Mouse (Mus musculus) layer of hippocampus, adult 9-11 months (tissue): ENCODE measurements around the gene Hmgcs2.

Experiments used
- DNase-seq: peaks from one replicate; pipeline ENCODE4 v3.0.0; 2022

Gene Hmgcs2

DNA sequence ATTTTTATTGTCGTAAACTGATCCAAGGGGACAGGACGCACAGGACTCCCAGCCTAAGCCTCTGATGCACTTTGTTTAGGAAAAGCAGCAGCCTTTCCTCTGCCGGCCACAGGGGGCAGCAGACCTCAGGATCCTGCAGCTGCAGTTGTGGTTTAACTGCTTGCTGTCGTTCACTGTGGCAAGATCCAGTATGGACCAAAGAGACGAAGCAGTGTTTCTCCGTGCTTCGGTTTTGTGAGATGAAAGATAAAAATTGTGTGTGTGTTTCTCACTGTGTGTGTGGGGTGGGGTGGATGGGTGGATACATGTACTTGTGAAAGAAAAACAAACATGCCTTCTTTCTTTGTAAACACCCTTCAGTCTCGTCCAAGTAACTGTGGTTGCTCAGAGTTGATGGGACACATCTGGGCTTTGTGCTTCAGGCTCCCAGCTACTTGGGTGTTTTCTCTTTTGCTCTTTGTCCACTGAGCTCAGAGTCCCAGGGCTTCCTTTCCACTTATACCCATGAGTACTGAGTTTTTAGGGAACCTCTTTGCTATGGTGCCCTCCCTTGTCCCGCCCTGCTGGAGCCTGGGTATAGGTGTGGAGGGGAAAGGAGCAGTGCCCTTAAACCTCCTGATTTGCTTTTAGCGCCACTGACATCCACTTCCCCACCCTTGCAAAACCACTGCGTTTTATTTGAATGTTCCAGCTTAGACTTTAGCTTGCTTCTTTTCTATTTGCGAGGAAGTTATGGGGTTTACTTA lies 871 bp downstream of the Hmgcs2 start:
- DNase-seq = peak; percentile 27

DNA sequence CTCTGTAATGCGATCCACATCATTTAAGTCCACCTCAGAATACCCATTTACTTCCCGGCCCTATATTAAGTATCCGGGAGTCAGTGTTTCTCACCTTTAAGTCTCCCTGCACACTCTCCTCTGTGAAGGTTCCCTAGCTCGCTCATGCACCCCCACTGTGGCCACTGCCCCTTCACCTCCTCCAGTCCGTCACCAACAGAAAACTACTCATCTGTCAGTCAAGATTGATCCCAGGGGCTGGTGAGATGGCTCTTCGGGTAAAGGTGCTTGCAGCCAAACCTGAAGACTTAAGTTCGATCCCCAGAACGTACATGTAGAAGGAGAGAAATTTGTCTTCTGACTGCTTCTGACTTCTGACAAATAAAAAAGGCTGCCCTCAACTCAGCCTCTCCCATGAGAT lies 2.2 kb downstream of the Hmgcs2 start:
- no peak for DNase-seq

DNA sequence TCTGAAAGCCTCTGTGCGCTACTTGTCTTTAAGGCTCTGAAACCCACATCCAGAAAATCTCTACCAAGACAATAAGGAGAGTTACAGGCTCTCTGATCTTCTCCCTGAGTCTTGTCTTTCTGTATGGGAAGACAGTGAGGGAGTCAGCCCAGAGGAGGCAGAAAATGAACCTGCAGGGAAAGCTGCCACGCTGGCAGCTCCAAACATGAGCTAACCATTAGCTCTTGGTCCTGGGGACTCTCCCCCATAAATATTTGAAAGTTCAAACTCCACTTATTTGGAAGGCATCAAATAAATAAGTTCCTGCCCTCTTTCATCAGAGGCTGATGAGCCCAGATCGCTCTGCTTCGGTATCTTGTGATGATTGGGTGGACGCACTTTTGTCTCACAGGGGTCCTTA lies 3.0 kb downstream of the Hmgcs2 start:
- DNase-seq = no peak

DNA sequence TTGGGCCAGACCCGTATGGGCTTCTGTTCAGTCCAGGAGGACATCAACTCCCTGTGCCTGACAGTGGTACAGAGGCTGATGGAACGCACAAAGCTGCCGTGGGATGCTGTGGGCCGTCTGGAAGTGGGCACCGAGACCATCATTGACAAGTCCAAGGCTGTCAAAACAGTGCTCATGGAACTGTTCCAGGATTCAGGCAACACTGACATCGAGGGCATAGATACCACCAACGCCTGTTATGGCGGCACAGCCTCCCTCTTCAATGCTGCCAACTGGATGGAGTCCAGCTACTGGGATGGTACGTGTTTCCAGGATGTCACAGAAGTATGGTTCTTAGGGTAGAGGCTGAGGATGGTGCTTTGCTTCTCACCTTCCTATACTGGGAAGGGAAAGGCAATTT lies 10.8 kb downstream of the Hmgcs2 start:
- no peak for DNase-seq

DNA sequence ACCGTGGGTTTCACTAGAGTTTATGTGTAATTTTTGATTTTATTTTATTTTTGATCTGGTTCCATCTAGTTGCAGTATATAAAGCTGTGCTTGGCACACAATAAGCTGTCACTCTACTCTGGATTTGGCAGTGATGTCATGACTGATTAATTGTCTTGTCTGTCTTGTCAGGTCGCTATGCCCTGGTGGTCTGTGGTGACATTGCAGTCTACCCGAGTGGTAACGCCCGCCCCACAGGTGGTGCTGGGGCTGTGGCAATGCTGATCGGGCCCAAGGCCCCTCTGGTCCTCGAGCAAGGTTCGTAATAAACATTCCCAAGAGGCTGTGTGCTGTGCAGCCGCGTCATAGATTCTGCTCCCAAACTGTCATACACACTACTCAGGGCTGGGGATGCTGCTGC lies 15.7 kb downstream of the Hmgcs2 start:
- DNase-seq = no peak

DNA sequence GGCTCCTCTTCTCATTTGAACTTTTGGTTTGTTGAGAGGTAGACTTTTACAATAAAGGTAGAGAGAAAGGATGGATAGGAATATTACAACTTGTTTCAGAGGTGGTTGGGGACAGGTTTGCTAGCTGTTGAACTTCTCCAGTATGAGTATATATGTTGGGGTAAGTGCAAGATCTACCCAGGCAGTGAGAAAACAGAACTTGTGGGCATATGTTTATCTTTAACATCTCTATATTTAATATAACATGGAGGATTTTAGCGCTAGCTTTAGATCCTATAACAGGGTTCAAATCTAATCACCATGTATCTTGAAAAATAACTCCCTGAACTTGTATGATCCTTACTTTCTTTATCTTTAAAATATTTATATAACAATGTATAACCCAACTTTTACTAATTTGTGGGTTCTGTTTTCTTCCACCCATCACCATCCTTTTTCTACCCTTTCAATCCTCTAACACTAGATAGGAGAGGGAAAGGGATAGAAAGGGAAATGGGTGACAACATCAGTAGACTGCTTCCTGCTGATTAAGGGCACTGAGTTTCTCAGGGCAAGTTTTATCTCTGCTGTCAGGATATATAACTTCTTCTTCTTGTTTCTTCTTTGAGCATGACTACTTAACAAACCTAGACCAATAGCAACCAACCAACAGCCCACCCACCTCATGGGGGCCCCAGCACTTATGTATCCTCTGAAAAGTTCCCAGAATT lies 19.3 kb downstream of the Hmgcs2 start:
- no peak for DNase-seq

DNA sequence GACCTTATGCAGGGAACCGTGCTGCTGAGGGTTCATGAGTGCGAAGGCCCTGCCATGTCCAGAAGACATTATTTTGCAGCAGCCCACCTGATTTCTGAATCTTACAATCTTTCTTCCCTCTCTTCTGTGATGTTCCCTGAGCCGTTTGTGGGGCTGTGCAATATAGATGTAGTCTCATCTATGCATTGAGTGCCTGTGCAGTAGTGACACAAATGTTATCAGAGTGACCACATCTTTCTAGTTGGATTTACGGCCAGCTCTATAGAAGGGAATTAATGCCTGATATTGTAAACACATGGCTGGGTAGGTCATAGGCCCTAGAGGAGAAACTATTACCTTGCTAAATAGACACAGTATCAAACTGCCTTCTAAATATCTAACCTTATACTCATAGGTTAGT lies 20.0 kb downstream of the Hmgcs2 start:
- no peak for DNase-seq

DNA sequence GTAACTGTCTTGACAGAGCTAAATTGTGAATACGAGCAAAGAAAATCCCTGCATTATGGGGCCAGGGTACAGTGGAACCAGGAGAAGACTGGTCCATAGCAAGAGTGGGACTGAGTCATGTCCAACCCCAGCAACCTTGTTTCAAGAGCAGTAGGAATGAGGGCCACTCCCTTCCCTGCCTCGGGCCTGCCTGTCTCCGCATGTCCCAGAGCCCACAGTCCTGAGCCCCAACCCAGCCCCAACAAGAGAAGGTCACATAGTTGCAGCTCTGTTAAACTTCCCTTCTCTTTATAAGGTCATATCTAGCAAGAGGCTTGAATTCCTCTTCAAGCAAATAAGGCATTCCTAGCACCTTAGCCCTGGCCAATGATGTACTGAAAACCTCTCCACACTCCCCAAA lies 21.5 kb downstream of the Hmgcs2 start:
- DNase-seq = no peak

DNA sequence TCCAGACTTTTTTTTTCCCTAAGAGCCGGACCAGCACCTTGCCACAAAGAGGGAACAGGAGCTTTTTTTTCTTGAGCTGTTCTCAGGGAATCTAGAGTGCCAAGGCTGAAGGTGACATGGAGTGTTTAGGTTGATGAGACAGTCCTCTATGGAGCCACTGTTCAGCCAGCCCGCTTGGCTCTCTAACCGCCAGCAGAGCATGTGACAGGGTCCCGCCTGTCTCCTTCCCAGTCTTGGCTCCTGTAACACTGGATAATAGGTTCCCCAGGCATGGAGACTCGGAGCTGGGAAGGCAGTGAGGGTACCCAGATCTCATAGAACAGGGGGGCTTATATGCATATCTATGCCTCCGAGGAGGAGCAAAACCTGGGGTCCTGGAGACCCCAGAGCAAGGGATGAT lies 28.4 kb downstream of the Hmgcs2 start:
- no peak for DNase-seq

DNA sequence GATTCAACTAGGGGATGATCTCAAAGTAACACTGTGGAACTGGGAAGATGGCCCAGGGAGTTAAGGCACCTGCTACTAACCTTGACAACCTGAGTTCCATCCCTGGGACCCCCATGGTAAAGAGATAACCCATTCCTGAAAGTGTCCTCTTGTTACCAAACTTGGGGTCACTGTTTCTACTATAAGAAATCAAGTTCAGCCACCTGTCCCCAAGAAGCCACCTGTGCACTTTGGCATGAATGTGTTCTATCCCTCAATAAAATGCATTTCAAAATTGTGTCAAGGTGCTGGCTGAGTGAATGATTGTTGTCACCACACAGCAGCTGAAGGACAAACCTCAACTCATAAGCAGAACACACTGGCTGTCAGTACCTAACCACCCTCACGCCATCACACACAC lies 30.2 kb downstream of the Hmgcs2 start:
- DNase-seq = no peak

DNA sequence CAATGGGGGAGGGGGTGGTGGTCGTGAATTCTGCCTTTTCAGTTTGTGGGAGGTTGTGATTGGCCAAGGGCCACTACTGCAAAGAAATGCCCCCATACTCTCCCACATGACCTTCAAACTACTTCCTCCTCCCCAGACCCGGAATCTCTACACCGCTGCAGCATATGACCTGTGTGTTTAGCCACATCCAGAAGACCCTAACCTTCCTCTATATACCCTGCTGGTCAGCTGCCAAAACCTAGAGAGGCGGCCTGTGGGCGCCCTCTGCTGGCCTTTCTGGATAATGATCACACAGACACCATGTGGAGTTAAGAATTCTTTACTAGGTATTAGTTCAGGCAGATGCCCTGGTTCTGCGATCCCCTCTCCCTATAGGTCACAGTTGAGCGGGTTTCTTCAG lies 32.6 kb downstream of the Hmgcs2 start:
- DNase-seq = no peak

DNA sequence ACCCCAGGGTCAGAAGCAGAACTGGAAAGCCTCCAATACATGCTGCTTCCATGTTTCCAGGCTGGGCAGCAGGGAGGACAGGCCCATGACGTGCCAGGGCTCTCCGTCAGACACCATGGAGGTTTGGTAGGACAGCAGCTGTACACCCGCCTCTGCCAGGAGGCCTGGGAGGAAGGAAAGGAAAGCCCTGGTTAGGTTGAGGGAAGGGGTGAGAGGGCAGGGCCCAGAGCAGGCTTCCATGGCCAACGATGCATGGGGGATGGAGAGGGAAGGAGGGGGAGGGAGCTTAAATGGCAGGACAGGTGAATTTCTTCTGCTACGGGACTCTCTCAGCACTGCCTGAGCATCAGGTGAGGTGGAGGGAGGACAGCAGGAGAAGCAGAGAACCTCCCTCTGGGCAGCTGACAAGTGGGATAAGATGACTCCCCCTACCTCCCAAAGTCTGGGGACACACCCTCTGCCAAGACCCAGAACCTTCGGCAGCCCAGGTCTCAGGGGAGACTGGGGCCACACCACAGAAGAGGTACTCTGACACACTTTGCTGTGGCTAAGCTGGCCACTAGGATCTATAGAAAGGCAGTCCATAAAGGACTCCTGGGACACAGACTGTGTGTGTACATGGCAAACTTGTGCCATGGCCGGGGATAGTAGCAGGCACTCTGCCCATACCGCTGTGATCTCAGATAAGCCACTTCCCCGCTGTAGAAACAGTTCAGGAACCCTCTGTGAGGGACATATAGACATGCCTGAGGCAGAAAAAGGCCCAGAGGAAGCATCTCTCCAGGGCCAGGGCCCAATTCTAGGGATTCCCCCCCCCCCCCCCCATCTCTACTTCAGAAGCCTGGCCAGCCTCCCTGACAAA lies 33.3 kb downstream of the Hmgcs2 start:
- DNase-seq = no peak

DNA sequence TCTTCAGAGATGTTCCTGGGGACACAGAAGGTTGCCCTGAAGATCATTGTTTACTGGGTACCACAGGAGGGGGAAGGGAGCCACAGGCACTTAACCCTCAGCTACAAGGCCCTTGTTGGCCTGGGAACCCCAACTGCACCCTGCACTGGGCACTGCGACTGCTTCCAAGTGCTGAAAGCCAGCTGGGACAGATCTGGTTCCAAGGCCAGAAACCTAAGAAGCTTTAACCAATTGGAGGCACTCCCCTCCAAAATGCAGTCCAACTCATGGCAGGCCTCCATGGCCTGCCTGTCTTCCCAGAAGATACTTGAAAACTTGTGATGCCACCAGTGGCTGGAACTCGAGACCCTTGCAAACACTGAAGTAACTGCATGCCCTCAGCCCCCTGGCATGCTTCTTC lies 34.9 kb downstream of the Hmgcs2 start:
- DNase-seq = no peak

DNA sequence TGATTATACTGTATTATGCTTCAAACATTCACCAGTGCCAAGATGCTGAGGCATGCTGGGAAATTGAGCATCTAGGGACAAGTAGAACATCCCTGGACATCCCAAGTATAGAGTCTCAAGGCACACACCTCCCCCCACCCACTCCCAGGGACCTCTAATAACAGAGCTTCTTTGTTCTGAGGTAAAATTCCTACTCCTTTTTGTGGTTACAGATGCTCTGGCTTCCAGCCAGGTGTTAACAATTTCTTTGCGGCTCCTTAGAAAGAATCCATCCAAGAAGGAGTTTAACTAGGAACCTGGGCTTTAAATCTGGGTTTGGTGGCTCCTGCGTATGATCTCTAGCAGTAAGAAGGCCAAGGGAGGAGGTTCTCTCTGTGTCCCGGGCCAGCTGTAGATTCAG lies 36.9 kb downstream of the Hmgcs2 start:
- peak; percentile 27 for DNase-seq

DNA sequence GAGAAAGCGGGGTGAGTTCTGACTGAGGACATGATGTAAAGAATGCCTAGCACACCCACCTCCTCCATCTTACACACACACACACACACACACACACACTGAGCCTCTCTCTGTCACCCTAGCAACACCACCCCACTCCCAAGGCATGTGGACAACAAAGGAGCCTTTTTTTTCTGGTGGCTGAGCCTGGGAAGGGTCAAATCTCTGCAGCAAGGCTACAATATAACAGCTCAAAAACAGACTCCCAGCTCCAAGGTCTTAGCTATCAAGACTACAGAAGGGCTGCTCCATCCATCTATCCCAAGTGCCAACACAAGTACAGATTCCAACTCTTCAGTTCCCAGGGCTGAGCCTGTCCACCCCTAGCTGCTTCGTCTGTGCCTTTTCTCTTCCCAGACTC lies 39.0 kb downstream of the Hmgcs2 start:
- DNase-seq = peak; percentile 42

DNA sequence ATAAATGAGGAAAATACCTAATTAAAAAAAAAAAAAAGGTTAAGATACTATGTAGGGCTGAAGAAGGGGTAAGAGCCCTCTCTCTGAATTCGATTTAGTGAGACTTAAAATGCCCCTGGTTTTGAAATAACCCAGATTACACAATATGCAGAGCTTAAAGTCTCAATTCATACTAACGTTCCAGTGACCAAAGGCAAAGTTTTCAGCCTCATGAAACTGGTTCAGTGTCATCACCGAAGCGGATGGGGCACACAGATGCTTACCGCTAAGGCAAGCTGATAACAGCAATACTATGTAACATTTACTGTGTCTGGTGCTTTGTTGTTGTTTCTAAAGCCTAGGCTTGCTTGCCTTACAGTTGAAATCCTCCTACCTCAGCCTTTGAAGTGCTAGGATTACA lies 42.0 kb downstream of the Hmgcs2 start:
- DNase-seq = no peak

DNA sequence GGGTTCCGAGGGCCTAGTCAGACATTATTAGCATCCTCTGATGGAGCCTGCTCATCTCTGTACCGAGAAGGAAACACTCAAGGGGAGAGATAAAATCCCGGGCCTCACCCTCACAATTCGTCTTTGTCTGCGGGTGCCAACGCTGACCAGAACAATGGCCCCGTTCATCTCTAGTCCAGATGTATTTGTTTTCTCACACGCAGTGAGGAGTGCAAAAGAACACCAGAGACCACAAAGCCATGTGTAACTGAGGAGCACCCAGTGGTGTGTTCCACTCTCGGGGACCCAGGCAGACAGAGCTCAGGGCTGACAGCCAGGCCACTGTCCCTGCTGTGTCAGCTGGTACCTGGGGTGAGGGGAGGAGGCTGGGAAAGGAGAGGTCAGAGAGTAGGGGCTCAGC lies 44.0 kb downstream of the Hmgcs2 start:
- DNase-seq = peak; percentile 70

DNA sequence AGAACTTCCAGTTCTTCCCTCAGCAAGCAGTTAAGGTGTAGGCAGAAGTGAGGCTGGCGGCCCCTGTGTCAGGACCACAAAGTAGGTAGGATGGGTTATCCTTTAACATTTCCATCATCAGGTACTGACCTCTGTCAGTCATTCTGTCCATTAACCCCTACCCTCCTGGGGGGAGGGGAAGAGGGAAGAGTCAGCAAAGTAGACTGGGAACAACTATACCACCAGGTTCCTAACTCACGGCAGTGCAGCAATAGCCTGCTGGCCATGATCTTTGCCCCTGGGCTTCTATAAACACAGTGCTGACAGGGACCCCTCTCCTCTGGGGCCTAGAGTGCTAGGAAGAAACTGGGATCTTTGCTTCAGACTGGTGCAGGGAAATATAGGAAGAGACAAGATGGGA lies 53.8 kb downstream of the Hmgcs2 start:
- DNase-seq = no peak

DNA sequence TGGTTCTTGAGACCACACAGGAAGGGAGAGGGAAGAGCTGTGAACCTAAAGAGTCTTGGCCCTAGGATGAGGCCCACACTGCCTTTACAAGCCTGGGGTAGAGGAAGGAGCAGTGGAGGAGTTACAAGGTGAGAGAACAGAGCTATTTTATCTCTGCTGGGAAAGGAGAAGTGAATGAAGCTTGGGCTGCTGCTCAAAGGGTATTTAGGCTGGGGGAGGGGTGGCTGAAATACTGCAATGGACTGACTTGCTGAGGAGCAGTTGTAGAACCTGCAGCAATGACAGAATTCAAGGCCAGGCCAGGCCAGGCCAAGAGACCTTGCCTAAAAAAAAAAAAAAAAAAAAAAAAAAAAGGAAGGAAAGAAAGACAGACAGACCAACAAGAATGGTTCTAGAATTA lies 55.1 kb downstream of the Hmgcs2 start:
- DNase-seq = no peak

DNA sequence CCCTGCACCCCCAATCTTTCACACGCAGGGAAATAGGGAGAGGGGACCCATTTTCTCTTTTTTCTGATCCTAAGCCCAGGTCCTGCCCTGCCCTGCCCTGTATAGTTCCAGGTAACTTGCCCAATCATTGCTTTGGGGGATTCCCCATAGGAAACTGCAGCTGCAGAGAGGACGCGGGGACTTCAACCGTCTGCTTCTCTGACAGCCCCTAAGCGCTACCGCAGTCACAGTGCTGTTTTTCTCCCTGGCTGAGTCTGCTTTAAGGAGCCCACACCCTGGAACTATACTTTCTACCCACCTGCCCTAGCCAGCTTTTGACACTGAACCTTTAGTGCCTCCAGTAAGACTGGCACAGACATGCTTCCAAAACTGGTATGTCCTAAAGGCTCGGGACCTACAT lies 55.7 kb downstream of the Hmgcs2 start:
- no peak for DNase-seq

DNA sequence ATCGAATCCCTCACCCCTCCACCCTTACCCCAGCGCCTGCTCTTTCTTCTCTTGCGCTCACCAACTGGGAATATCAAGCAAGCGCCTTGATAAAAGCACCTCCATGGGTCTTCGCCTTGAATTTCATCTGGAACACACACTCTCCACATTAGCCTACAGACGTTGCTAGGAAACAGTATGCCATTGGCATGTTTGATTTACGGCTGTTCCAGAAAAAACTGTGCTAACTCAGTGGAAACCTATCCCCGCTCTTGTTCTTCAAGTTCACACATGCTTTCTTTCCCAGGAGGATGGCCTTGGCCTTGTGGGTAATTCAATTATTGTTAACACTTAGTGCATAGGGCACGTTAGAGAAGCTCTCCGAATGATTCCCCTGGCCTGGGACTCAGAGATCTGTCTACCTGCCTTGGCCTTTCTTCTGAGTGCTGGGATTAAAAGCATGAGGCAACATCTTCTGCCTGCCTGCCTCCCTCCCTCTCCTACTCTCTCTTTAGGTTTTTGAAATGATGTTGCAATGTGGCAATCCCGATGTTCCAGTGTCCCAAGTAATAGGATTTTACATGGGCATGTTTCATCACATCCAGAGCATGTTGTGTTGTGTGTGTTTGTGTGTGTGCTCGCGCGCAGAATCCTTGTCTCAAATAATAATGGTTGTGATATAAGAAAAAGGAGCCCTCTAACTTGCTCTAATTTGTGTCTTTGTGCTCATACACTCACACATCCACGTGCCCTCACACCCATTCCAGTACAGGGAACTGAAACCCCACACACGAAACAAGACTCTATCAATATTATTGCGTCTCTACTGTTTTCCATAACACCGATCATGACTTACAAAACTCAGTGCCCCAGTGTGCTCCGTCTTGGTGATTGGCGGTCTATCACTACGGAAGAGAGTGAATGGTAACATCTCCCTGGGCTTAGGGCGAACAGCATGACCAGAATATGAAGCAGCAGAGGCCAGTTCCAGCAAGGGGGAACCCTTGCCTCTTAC lies 56.7 kb downstream of the Hmgcs2 start:
- no peak for DNase-seq

DNA sequence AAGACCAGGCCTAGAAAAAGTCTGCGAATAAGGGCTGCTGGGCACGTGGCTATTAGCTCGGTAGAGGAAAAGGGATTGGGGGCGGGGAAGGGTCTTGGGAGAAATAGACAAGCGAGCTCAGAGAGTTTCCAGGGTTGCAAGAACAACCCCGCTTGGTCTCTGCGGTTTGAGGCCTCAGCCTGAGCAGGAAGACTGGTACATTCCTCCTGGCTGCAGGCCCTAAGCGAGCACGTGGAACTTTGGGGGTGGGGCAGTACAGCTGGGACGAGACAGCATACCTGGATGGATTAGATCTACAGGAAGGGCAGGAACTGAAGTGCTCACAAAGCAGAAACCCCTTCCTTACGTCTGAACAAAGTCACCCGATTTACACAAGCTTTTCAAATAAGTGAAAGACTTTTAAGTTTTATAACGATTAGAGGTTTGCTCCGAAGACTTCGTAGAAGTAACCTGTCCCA lies 58.4 kb downstream of the Hmgcs2 start:
- DNase-seq = peak; percentile 40
